Mouse (Mus musculus) forebrain, embryonic 13.5 days (tissue): Measurements from ENCODE around the gene Gm3558. TPM values are rescaled to one million over a fixed set of nuclear protein-coding genes. Genes with fewer than 3 reads are reported as not detected.
A peak's percentile ranks its signal among the peaks of the same experiment; 100 is the strongest.
"Not testable (repeated sequence)": the region's sequence is repeated elsewhere in the genome, so short reads cannot be mapped to it uniquely, and the experiment has no call there.

Experiments
- ATAC-seq: fragments of 200-750 bp; cut with Nextera tagmentation; 2 replicates; pipeline ENCODE4 v1.8.0; 2017
- H3K27ac ChIP-seq: fragments of 300-500 bp; sonication (generic); 2 replicates; pipeline ENCODE4 v1.5.1; 2015; ENCODE audit warnings: inconsistent platforms, mild to moderate bottlenecking, moderate library complexity
- H3K27me3 ChIP-seq: fragments of 300-500 bp; sonication (generic); 2 replicates; pipeline ENCODE4 v1.6.1; 2015; ENCODE audit warnings: mild to moderate bottlenecking, inconsistent platforms
- H3K36me3 ChIP-seq: fragments of 300-500 bp; sonication (generic); 2 replicates; pipeline ENCODE4 v1.6.1; 2015; ENCODE audit warnings: mild to moderate bottlenecking, inconsistent platforms; ENCODE audit not compliant: poor library complexity, severe bottlenecking
- H3K4me1 ChIP-seq: fragments of 300-500 bp; sonication (generic); 2 replicates; pipeline ENCODE4 v1.6.1; 2015; ENCODE audit warnings: inconsistent platforms
- H3K4me2 ChIP-seq: fragments of 300-500 bp; sonication (generic); 2 replicates; pipeline ENCODE4 v1.6.1; 2015; ENCODE audit warnings: inconsistent platforms, mild to moderate bottlenecking, moderate library complexity
- H3K4me3 ChIP-seq: fragments of 300-500 bp; sonication (generic); 2 replicates; pipeline ENCODE4 v1.5.1; 2015; ENCODE audit warnings: mild to moderate bottlenecking, inconsistent platforms
- H3K9ac ChIP-seq: fragments of 300-500 bp; sonication (generic); 2 replicates; pipeline ENCODE4 v1.6.1; 2015; ENCODE audit warnings: mild to moderate bottlenecking, inconsistent platforms
- H3K9me3 ChIP-seq: fragments of 300-500 bp; sonication (generic); replicated peaks from 2 replicates; pipeline ENCODE4 v1.6.1; 2016; ENCODE audit warnings: inconsistent platforms
- WGBS: fragments of 180-500 bp; shearing (Covaris S2); methylation state at CpG from one replicate; pipeline ENCODE4 v1.1.7; 2015; 5-methylcytosine and 5-hydroxymethylcytosine counted together
- polyA plus RNA-seq: library from polyadenylated mRNA; unstranded; fragments of >200 nt; fragmentation: Nextera tagmentation; extraction: Ambion mirVana; gene quantifications from 2 replicates; pipeline ENCODE4 v1.2.1, GENCODE M21; 2015

The Gm3558 gene
- 1.7 and 2.6 TPM in 2 replicates for polyA plus RNA-seq

DNA sequence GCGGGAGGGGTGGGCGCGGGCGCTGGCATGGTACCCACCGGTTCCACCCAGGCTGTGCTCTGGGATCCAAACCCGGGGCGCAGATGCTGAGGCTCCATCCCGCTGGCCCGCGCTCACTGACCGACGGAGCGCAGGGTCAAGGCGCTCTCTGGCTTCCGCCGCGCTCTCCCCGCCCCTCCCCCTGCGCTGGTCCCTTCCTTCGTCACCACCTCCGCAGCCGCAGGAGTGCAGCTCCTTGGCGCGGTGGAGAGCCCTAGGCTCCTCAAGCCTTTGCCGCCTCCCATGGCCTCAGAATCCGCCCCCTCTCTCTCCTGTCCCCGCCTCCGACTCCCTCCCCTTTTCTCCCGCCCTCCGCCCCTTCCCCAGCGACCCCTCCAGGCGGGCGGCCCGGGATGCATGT, at the start of gene Gm3558:
Gm3558 (minus strand) TSS at position 185 of the 400 bp plus-strand sequence.
- Histone ChIP-seq H3K4me2 (peak within 1 kb of the TSS; percentile 72), H3K9ac (peak within 1 kb of the TSS; percentile 65), H3K4me3 (peak within 1 kb of the TSS; percentile 46)
- H3K27me3 ChIP-seq, H3K9me3 ChIP-seq, ATAC-seq, H3K27ac ChIP-seq, H3K36me3 ChIP-seq, H3K4me1 ChIP-seq: not testable (repeated sequence)
- WGBS = 0% methylated on average over 2 of the region's 34 CpGs

DNA sequence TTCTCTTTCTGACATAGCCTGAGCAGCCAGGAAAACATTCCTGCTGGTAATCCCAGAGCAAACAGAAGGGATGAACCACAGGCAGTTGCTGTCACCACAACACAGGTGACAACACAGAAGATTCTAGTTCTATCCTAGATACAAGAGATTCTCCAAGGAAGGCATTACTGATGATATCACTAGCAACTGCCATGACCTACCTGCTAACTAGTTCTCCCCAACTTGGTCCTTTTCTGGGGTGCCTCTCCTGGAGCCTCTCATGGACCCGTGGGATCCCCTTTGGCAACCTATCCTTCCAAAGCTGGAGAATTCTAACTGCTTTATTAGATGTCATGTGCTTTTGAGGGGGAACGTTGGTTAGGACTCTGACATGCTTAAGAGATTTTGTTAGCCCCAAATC, 27.1 kb upstream of the Gm3558 start, which contains the start of gene Gm10338:
Gm10338 (minus strand) TSS at position 101 of the 400 bp plus-strand sequence.
- ATAC-seq, H3K4me3 ChIP-seq, H3K4me2 ChIP-seq, H3K4me1 ChIP-seq, H3K9me3 ChIP-seq, H3K9ac ChIP-seq, H3K27ac ChIP-seq, H3K36me3 ChIP-seq, H3K27me3 ChIP-seq: not testable (repeated sequence)
- WGBS = no CpG with 5 or more reads among the region's 2 CpGs

DNA sequence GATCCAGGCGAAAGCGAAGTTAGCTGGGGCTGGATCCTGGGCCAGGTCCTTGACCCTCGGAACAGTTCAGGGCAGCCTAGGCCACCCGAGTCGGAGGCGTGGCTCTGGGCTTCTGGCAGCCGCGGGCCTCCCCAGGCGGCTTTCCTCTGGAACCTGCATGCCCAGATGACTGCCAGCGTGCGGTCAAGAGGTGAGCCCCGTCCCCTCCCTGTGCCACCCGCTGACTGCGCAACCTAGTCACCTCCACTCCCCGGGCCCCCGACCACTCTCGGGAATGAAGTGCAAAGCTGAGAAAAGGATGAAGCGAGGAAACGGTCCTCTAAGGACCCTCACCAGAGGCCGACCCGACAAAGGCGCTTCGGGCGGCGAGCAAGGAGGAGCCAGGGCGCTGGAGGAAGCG, 476 bp downstream of the Gm3558 start:
- H3K4me1 ChIP-seq, H3K27me3 ChIP-seq, H3K27ac ChIP-seq, ATAC-seq, H3K9me3 ChIP-seq, H3K36me3 ChIP-seq: not testable (repeated sequence)
- WGBS = 0% methylated on average over 18 of the region's 27 CpGs
- H3K9ac ChIP-seq = peak overlapping the region; percentile 65
- H3K4me2 ChIP-seq = peak overlapping the region; percentile 72
- H3K4me3 ChIP-seq = peak overlapping the region; percentile 46

DNA sequence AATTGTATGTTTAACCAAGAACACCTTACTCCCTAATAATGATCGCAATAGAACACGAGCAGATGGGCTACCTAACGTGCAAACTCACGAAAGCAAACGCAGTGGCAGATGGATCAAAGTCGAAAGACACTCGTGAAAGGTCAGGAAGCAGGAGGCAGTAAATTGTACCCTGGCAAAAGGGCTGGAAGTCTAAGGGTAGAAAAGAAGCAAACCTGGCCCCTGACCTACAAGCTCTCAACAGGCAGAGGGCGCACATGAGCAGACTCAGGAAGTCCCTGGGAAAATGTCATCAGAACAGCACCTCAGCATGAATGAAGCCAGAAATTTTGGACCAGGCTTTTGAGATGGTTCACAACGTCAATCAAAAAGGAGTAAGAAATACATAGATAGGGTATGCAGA, 1.1 kb downstream of the Gm3558 start:
- not testable (repeated sequence) for H3K27ac ChIP-seq, ATAC-seq, H3K9ac ChIP-seq, H3K36me3 ChIP-seq, H3K27me3 ChIP-seq, H3K4me3 ChIP-seq, H3K4me2 ChIP-seq, H3K9me3 ChIP-seq, H3K4me1 ChIP-seq
- WGBS = 12% methylated on average over 8 of the region's 9 CpGs

Other genes with a start within 250 kb of the Gm3558 start
- gene Gm5797, start 236.2 kb downstream of the Gm3558 start, polyA plus RNA-seq = not detected in 2 replicates
- gene Gm8374, start 203.4 kb downstream of the Gm3558 start, polyA plus RNA-seq = not detected in 2 replicates
- gene Gm3755, start 117.6 kb downstream of the Gm3558 start, polyA plus RNA-seq = not detected in 2 replicates
- 4.6 and 7.4 TPM in 2 replicates for gene Gm3752, start 84.8 kb downstream of the Gm3558 start, polyA plus RNA-seq
- not detected in 2 replicates for gene Gm10338, start 27.0 kb upstream of the Gm3558 start, polyA plus RNA-seq
- not detected in 2 replicates for gene Gm10128, start 75.4 kb upstream of the Gm3558 start, polyA plus RNA-seq
- not detected in 2 replicates for gene Gm26661, start 223.0 kb upstream of the Gm3558 start, polyA plus RNA-seq
- 8.7 TPM in 2 replicates for gene Flnb, start 249.4 kb upstream of the Gm3558 start, polyA plus RNA-seq